14 mouse cellular contexts compared by ENCODE assay signal in genomic region chr7:77287657-77288056, GRCm38 (mm10).
"Had no signal": no experiment of that assay in that cellular context is flagged by ENCODE, and none has a peak within 500 bp of the region (broad histone marks: within the 10 kb centered on the region; RNA-seq: fewer than 3 reads in every experiment).

No protein-coding gene starts in this region.

- H3K4me3 ChIP-seq: midbrain, embryonic 15.5 days; neural tube, embryonic 12.5 days had no signal

- ATAC-seq: midbrain, embryonic 15.5 days had no signal

- H3K27ac ChIP-seq: kidney, postnatal 0 days; midbrain, embryonic 15.5 days; neural tube, embryonic 12.5 days had no signal

- H3K9ac ChIP-seq: midbrain, embryonic 15.5 days; neural tube, embryonic 12.5 days had no signal

- H3K4me2 ChIP-seq: midbrain, embryonic 11.5 days; midbrain, embryonic 15.5 days; neural tube, embryonic 12.5 days had no signal

- H3K4me1 ChIP-seq: midbrain, embryonic 15.5 days; neural tube, embryonic 12.5 days had no signal

- H3K9me3 ChIP-seq: midbrain, embryonic 15.5 days; neural tube, embryonic 12.5 days had no signal

- DNase-seq: kidney, adult 11 months; kidney, adult 9 months; kidney, postnatal 36 days; layer of hippocampus, adult 9-11 months; lung, adult 18-20 months; lung, postnatal 36 days; right cerebral cortex, postnatal 4 days; spleen, adult 18-20 months; thymus, adult 18-20 months; thymus, postnatal 14 days had no signal

- H3K36me3 ChIP-seq: midbrain, embryonic 15.5 days; neural tube, embryonic 12.5 days had no signal

- H3K27me3 ChIP-seq: midbrain, embryonic 15.5 days; neural tube, embryonic 12.5 days had no signal
